Mouse (Mus musculus): ENCODE results near the gene 2310009B15Rik. TPM values are rescaled to one million over a fixed set of nuclear protein-coding genes. Genes with fewer than 3 reads are reported as not detected.

Gene 2310009B15Rik
- polyA plus RNA-seq, 1 experiment from 2014 or later: 74.4 TPM

DNA sequence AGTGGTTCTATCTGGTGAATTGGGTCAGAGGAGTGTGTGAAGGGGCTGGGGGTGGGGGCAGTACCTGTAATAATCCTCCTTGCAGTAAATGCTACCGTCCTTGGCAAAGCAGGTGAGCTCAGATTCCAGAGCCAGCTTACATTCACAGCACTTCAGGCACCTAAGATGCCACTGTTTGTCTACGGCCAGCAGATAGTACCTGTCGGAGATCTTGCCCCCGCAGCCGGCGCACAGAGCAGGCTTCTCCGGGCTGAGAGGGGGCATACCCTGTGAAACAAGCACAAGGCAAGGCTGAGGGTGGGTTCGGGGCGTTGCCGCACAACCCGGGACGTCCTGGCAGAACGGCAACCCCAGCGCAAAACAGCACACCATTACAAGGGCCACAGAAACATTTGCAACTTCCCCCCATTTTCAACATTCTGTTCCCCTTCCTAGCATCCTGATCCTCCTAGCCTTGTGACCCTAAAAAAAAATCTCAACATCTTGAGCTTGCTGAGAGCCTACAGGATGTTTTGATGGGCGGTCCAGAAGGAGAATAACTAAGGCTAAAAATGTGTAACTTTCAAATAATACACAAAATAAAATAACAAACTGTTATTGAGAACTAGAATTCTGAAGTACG is 16.7 kb downstream of the 2310009B15Rik start:
- ATAC-seq (replicated peaks; ENCODE audit: low FRiP score, low read depth): no peak
- H3K36me3 ChIP-seq (ENCODE audit: insufficient read depth, low read length): no peaks in the 10 kb centered on the region
- no peak for TF ChIP-seq CTCF (IDR thresholded peaks at IDR 0.05; ENCODE audit: low read depth)
- H3K4me3 ChIP-seq (replicated peaks; ENCODE audit: low read depth, low read length): no peak overlapping the region
- no peak for DNase-seq (ENCODE audit: low spot score)
- no peaks in the 10 kb centered on the region for H3K9me3 ChIP-seq (replicated peaks; ENCODE audit: low read length)
- peaks cover 62% of the 10 kb centered on the region for H3K27me3 ChIP-seq (ENCODE audit: insufficient read depth, low read length)
- H3K27ac ChIP-seq: no peak overlapping the region
- whole genome bisulfite sequencing: 5% methylated on average over 16 of the region's 16 CpGs
- H3K4me1 ChIP-seq (replicated peaks; ENCODE audit: insufficient read depth, low read length): peaks cover 15% of the 10 kb centered on the region; the same call in 1 of the 2 replicates
- H3K4me2 ChIP-seq (ENCODE audit: low read length): no peak overlapping the region
- H3K9ac ChIP-seq (ENCODE audit: low read depth, low read length): no peak overlapping the region

DNA sequence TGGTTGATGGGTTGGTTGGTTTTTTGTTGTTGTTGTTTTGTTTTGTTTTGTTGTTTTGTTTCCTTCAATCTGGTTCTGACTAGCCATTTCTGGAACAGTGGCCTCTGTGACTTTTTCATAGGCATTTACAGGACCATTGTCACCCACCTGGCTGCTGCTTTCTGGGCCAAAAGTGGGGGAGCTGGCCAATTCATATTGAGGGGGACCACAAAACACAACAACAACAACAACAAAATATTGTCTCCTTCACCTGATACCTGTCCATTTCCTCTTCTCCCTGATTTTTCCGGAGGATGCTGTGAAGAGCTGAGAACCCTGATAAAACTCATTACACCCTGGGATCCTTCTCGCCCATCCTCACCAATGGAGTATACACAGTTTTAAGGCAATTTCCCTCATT is 17.4 kb downstream of the 2310009B15Rik start:
- no peak overlapping the region for H3K4me3 ChIP-seq (replicated peaks; ENCODE audit: low read depth, low read length)
- no peak overlapping the region for H3K9ac ChIP-seq (ENCODE audit: low read depth, low read length)
- H3K4me2 ChIP-seq (ENCODE audit: low read length): no peak overlapping the region
- ATAC-seq (replicated peaks; ENCODE audit: low FRiP score, low read depth) (no peak), DNase-seq (ENCODE audit: low spot score) (no peak)
- H3K4me1 ChIP-seq (replicated peaks; ENCODE audit: insufficient read depth, low read length): peaks cover 15% of the 10 kb centered on the region; the same call in 1 of the 2 replicates
- no peaks in the 10 kb centered on the region for H3K9me3 ChIP-seq (replicated peaks; ENCODE audit: low read length)
- H3K36me3 ChIP-seq (ENCODE audit: insufficient read depth, low read length): no peaks in the 10 kb centered on the region
- peaks cover 61% of the 10 kb centered on the region for H3K27me3 ChIP-seq (ENCODE audit: insufficient read depth, low read length)
- 14% methylated on average over 2 of the region's 2 CpGs for WGBS
- no peak for TF ChIP-seq CTCF (IDR thresholded peaks at IDR 0.05; ENCODE audit: low read depth)
- no peak overlapping the region for H3K27ac ChIP-seq

DNA sequence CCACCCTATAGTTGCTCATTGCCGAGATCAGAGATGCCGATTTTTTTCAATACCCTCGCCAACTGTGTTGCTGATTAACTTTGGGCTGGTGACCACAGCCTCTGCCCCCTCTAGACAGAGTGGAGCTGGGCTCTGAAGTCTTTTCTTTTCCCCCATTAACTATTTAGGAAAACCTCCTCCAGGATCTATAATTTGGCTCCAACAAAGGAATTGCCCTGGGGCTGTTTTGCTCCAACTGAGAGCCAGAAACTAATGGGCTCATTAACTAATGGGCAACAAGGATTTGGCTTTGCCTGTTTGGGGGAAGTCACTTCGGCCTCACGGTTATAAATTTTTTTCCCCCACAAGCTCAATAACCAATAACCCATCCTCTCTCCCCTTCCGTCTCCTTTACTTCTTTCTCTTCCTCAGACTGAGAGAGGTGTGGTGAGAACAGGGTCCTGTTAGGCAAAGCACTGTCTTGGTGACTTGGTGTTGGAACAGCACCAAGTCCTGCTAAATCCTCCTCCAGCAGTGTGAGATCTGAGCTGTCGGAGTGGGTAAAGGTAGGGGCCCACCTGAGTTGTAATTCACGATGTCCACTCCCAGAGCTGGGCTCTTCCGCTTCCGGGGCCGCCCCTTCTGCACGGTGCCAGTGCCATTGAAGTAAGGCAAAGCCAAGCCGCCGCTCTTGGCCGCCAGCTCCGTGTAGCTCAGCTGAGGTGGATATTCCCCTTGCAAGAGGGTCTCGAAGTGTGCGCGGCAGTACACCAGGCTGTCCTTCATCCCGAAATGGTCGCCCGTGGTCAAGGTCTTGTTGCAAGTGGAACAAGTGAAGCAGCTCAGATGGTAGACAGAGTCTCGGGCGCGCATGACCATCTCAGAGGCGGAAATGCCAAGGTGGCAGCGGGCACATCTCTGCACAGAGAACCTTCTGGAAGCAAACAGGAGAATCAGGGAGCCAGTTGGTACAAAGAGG is 18.6 kb downstream of the 2310009B15Rik start:
- peaks cover 9% of the 10 kb centered on the region; the same call in 1 of the 2 replicates for H3K4me1 ChIP-seq (replicated peaks; ENCODE audit: insufficient read depth, low read length)
- WGBS: 9% methylated on average over 27 of the region's 27 CpGs
- H3K36me3 ChIP-seq (ENCODE audit: insufficient read depth, low read length): no peaks in the 10 kb centered on the region
- H3K4me2 ChIP-seq (ENCODE audit: low read length): peak overlapping the region; percentile 45
- no peak overlapping the region for H3K9ac ChIP-seq (ENCODE audit: low read depth, low read length)
- DNase-seq (ENCODE audit: low spot score) (no peak), ATAC-seq (replicated peaks; ENCODE audit: low FRiP score, low read depth) (no peak)
- no peak for TF ChIP-seq CTCF (IDR thresholded peaks at IDR 0.05; ENCODE audit: low read depth)
- no peaks in the 10 kb centered on the region for H3K9me3 ChIP-seq (replicated peaks; ENCODE audit: low read length)
- H3K27me3 ChIP-seq (ENCODE audit: insufficient read depth, low read length): peaks cover 65% of the 10 kb centered on the region
- no peak overlapping the region for H3K27ac ChIP-seq
- H3K4me3 ChIP-seq (replicated peaks; ENCODE audit: low read depth, low read length): peak overlapping the region; percentile 21; the same call in 1 of the 2 replicates

DNA sequence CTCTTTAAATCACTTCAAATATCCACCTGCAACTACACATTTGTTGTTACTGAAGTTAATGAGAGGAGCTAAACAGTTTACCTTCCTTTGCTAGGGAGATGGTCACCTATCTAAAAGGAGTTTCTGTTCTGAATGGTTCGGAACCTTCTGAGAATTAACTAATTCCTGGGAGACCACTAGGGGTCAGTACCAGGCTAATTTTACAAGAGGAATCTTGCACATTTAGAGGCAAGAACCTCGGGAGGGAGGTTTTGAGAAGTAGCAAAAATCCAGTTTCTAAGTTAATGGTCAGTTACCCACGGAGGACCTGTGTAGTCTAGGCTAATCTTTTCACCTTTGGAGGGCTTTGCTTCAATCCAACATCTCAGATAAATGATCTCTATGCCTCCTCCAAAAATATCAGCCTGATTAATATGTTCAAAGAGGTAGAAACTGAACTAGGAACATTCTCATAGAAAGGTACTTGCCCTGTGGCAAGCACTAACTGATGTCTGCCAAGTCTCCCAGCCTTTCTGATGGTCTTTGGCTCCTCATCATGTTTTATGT is 21.2 kb downstream of the 2310009B15Rik start:
- Histone ChIP-seq H3K4me3 (replicated peaks; ENCODE audit: low read depth, low read length) (no peak overlapping the region), H3K27me3 (ENCODE audit: insufficient read depth, low read length) (peaks cover 78% of the 10 kb centered on the region), H3K27ac (no peak overlapping the region), H3K9me3 (replicated peaks; ENCODE audit: low read length) (no peaks in the 10 kb centered on the region), H3K36me3 (ENCODE audit: insufficient read depth, low read length) (no peaks in the 10 kb centered on the region), H3K4me2 (ENCODE audit: low read length) (no peak overlapping the region), H3K4me1 (replicated peaks; ENCODE audit: insufficient read depth, low read length) (no peaks in the 10 kb centered on the region), H3K9ac (ENCODE audit: low read depth, low read length) (no peak overlapping the region)
- ATAC-seq (replicated peaks; ENCODE audit: low FRiP score, low read depth) (no peak), DNase-seq (ENCODE audit: low spot score) (peak; percentile 82)
- TF ChIP-seq CTCF (IDR thresholded peaks at IDR 0.05; ENCODE audit: low read depth): peak; percentile 84
- whole genome bisulfite sequencing: 3% methylated on average over 3 of the region's 3 CpGs

DNA sequence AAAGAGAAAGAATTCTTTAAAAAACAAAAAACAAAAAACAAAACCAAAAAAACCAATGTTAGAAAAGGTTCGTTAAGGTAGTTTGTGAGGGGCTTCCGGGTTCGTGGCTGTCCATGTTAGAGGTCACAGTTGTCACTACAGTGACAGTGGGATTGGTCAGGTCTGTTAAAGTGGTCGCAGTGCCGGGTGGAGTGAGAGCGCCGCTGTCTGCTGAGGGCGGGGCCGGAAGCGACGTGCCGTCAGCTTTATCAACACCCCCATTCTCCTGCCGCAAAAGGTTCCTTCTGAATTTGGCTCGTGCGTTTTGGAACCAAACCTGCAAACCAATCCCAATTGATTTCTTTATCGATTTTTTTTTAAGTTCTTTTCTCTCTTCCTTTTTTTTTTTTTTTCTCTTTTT is 25.3 kb downstream of the 2310009B15Rik start:
- no peaks in the 10 kb centered on the region for H3K36me3 ChIP-seq (ENCODE audit: insufficient read depth, low read length)
- H3K9me3 ChIP-seq (replicated peaks; ENCODE audit: low read length): no peaks in the 10 kb centered on the region
- no peak for TF ChIP-seq CTCF (IDR thresholded peaks at IDR 0.05; ENCODE audit: low read depth)
- ATAC-seq (replicated peaks; ENCODE audit: low FRiP score, low read depth) (no peak), DNase-seq (ENCODE audit: low spot score) (no peak)
- no peak overlapping the region for H3K4me3 ChIP-seq (replicated peaks; ENCODE audit: low read depth, low read length)
- H3K4me1 ChIP-seq (replicated peaks; ENCODE audit: insufficient read depth, low read length): no peaks in the 10 kb centered on the region
- no peak overlapping the region for H3K9ac ChIP-seq (ENCODE audit: low read depth, low read length)
- H3K4me2 ChIP-seq (ENCODE audit: low read length): peak overlapping the region; percentile 44
- no peak overlapping the region for H3K27ac ChIP-seq
- WGBS: under 1% methylated on average over 16 of the region's 16 CpGs
- peaks cover 53% of the 10 kb centered on the region for H3K27me3 ChIP-seq (ENCODE audit: insufficient read depth, low read length)

DNA sequence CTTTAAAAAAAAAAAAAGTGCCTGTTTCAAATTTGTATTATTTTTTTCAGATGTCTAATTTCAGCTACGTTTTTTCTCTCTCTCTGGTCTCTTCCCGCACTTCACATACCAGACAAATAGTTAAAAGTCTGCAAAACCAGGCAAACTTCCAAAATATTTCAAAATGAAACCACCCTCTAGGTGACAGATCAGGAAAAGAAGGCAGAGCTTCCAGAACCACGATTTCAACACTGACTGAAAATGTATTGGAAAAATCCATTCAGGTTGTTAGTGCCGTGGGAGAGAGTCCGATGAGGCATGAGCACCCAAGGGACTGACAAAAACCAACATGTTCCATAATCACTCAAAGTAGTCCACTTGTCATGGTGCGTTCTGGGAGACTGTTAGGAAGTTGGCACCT is 29.8 kb downstream of the 2310009B15Rik start:
- TF ChIP-seq CTCF (IDR thresholded peaks at IDR 0.05; ENCODE audit: low read depth): no peak
- peaks cover 17% of the 10 kb centered on the region for H3K27me3 ChIP-seq (ENCODE audit: insufficient read depth, low read length)

More for the DNA sequence above, 29.8 kb downstream of the 2310009B15Rik start:
- Histone ChIP-seq H3K9me3 (replicated peaks; ENCODE audit: low read length) (no peaks in the 10 kb centered on the region), H3K4me1 (replicated peaks; ENCODE audit: insufficient read depth, low read length) (no peaks in the 10 kb centered on the region), H3K36me3 (ENCODE audit: insufficient read depth, low read length) (no peaks in the 10 kb centered on the region), H3K4me2 (ENCODE audit: low read length) (no peak overlapping the region), H3K27ac (no peak overlapping the region), H3K9ac (ENCODE audit: low read depth, low read length) (no peak overlapping the region), H3K4me3 (replicated peaks; ENCODE audit: low read depth, low read length) (no peak overlapping the region)
- 68% methylated on average over 6 of the region's 6 CpGs for WGBS
- ATAC-seq (replicated peaks; ENCODE audit: low FRiP score, low read depth) (no peak), DNase-seq (ENCODE audit: low spot score) (no peak)

Measured in kidney, postnatal 0 days (tissue).